In genomic region chr2:132113962-132114759, GRCm38 (mm10) we compare ENCODE assay signal across 9 mouse cellular contexts. TPM values are rescaled to one million over a fixed set of nuclear protein-coding genes. Genes with fewer than 3 reads are reported as not detected.
A peak's percentile ranks its signal among the peaks of the same experiment; 100 is the strongest.
DNase-seq lines count a peak whose midpoint lies in the region; ATAC-seq lines count a peak whose summit lies in the region.
"Had no signal": no experiment of that assay in that cellular context is flagged by ENCODE, and none has a peak within 500 bp of the region (broad histone marks: within the 10 kb centered on the region; RNA-seq: fewer than 3 reads in every experiment).

No protein-coding gene starts in this region.

- no peak overlapping the region for H3K4me3 ChIP-seq in hindbrain, embryonic 12.5 days
- H3K4me3 ChIP-seq in hindbrain, embryonic 16.5 days (ENCODE audit: low read length): no peak overlapping the region
- H3K4me3 ChIP-seq: limb, embryonic 15.5 days had no signal

- H3K9ac ChIP-seq in hindbrain, embryonic 12.5 days: no peak overlapping the region
- H3K9ac ChIP-seq in hindbrain, embryonic 16.5 days (ENCODE audit: low read depth, low read length): no peak overlapping the region
- H3K9ac ChIP-seq: limb, embryonic 15.5 days had no signal

- ATAC-seq in hindbrain, embryonic 12.5 days (ENCODE audit: low FRiP score): 0 out of 2 replicates have a peak, but pooled peaks have one; percentile 7
- ATAC-seq in hindbrain, embryonic 16.5 days: no peak
- ATAC-seq in CD4-positive, CD25-positive, alpha-beta regulatory T cell, adult 4 months: peak; percentile 71

- no peaks in the 10 kb centered on the region for H3K9me3 ChIP-seq in hindbrain, embryonic 12.5 days (replicated peaks)
- no peaks in the 10 kb centered on the region for H3K9me3 ChIP-seq in hindbrain, embryonic 16.5 days (ENCODE audit: control insufficient read depth, low read length)
- H3K9me3 ChIP-seq: limb, embryonic 15.5 days had no signal

- H3K27me3 ChIP-seq in hindbrain, embryonic 12.5 days: no peaks in the 10 kb centered on the region
- H3K27me3 ChIP-seq in hindbrain, embryonic 16.5 days (replicated peaks; ENCODE audit: control insufficient read depth, insufficient read depth, low read length): no peaks in the 10 kb centered on the region
- H3K27me3 ChIP-seq: limb, embryonic 15.5 days had no signal

- peak; percentile 71 for DNase-seq in brain, adult 2 months (ENCODE audit: low read depth, low spot score)
- DNase-seq in lung, postnatal 10 days: peak; percentile 23
- DNase-seq in adrenal gland, postnatal 36 days: no peak
- no peak for DNase-seq in testis, postnatal 14 days (ENCODE audit: low spot score)
- DNase-seq in adrenal gland, adult 18-20 months (ENCODE audit: low spot score in 2 of 2): no peak

- H3K4me2 ChIP-seq in hindbrain, embryonic 12.5 days (replicated peaks): no peak overlapping the region
- H3K4me2 ChIP-seq in hindbrain, embryonic 16.5 days (ENCODE audit: low read length): no peak overlapping the region
- H3K4me2 ChIP-seq: limb, embryonic 15.5 days had no signal

- H3K4me1 ChIP-seq in hindbrain, embryonic 12.5 days: no peaks in the 10 kb centered on the region
- peaks cover 2% of the 10 kb centered on the region; the same call in 1 of the 2 replicates for H3K4me1 ChIP-seq in hindbrain, embryonic 16.5 days (ENCODE audit: control insufficient read depth, insufficient read depth, low read depth, low read length)

- WGBS in hindbrain, embryonic 12.5 days: 56% methylated on average over 11 of the region's 11 CpGs
- WGBS in hindbrain, embryonic 16.5 days: 53% methylated on average over 11 of the region's 11 CpGs

- H3K27ac ChIP-seq in hindbrain, embryonic 12.5 days: no peak overlapping the region
- H3K27ac ChIP-seq in hindbrain, embryonic 16.5 days (ENCODE audit: low read depth, low read length): no peak overlapping the region
- H3K27ac ChIP-seq: limb, embryonic 15.5 days had no signal

- no peaks in the 10 kb centered on the region for H3K36me3 ChIP-seq in hindbrain, embryonic 12.5 days
- H3K36me3 ChIP-seq in hindbrain, embryonic 16.5 days (ENCODE audit: control insufficient read depth, insufficient read depth, low read length): no peaks in the 10 kb centered on the region
- H3K36me3 ChIP-seq: limb, embryonic 15.5 days had no signal

RNA-seq across cellular contexts. Expression of gene Slc23a2, which starts 30.7 kb away (rescaled TPM):
- 17.1 and 19.8 TPM in 2 replicates for polyA plus RNA-seq in hindbrain, embryonic 12.5 days (2016; fragmentation: Nextera tagmentation; extraction: Ambion mirVana)
- polyA plus RNA-seq in hindbrain, embryonic 16.5 days (2015; fragmentation: Nextera tagmentation; extraction: Ambion mirVana): 40.8 and 44.5 TPM in 2 replicates
- 10 to 100 TPM; 14.0 to 16.4 TPM for polyA plus RNA-seq in CD4-positive, CD25-positive, alpha-beta regulatory T cell, adult 4 months (2017; shearing (Covaris generic))
- total RNA-seq in adrenal gland, postnatal 36 days (2021): 100 to 1,000 TPM in 1 of 2 experiments, 10 to 100 TPM in 1; 85.9 to 282 TPM
- total RNA-seq in adrenal gland, adult 18-20 months (2021): 100 to 1,000 TPM; 239 to 346 TPM

Comparison
In these comparisons a context has a peak if more than half of its experiments do, and no peak if none do; other contexts are left out.
1. DNase-seq: peak in brain, adult 2 months (single experiment) and lung, postnatal 10 days (single experiment); none in adrenal gland, postnatal 36 days (0 of 2), testis, postnatal 14 days (single experiment) and adrenal gland, adult 18-20 months (0 of 2).